Mouse (Mus musculus): Measurements from ENCODE around the gene Spata19. TPM values are rescaled to one million over a fixed set of nuclear protein-coding genes. Genes with fewer than 3 reads are reported as not detected.

The Spata19 gene
- polyA plus RNA-seq (2014; fragmentation: Nextera tagmentation; extraction: Ambion mirVana): not detected in 2 replicates

DNA sequence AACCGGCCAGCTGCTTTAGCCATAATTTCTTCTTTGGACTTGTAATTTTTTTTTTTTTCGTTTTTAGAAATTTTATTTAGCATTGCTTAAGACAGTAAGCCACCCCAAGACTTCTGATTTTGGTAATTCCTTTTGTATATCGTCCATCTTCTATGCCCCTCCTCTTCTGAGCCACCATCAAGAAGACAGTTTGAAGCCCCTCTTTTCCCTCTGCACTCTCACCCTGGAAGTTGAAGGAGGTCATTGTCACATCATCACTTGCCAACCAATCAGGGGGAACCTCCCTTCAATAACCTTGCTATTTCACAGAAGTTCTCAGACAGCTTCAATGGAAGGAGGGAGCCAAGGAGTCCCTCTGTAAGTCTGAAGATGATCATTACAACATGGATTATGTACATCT is at the start of gene Spata19:
Gene Spata19, plus strand, starts transcription at position 301 of the 400 bp plus-strand sequence.
- Histone ChIP-seq H3K4me1 (ENCODE audit: control insufficient read depth in 2 of 2, insufficient read depth in 2 of 2, low read length in 2 of 2) (no peaks in the 10 kb centered on the region), H3K4me3 (ENCODE audit: control insufficient read depth in 1 of 2, insufficient read depth in 1 of 2, low read depth in 1 of 2, low read length in 2 of 2) (no peak within 1 kb of the TSS), H3K27ac (replicated peaks in 1 of 2; ENCODE audit: control insufficient read depth in 1 of 2, insufficient read depth in 1 of 2, low read depth in 2 of 2, low read length in 2 of 2) (no peak within 1 kb of the TSS), H3K4me2 (ENCODE audit: low read length) (no peak within 1 kb of the TSS), H3K36me3 (ENCODE audit: control insufficient read depth, insufficient read depth, low read length) (no peaks in the 10 kb centered on the region), H3K9ac (ENCODE audit: low read length) (no peak within 1 kb of the TSS), H3K27me3 (ENCODE audit: control insufficient read depth, insufficient read depth, low read length) (no peaks in the 10 kb centered on the region), H3K9me3 (ENCODE audit: control insufficient read depth, low read length) (no peaks in the 10 kb centered on the region)
- 62% methylated on average over 3 of the region's 3 CpGs for WGBS
- ATAC-seq (ENCODE audit: insufficient number of reproducible peaks, insufficient read depth, low FRiP score, low read depth): no peak

DNA sequence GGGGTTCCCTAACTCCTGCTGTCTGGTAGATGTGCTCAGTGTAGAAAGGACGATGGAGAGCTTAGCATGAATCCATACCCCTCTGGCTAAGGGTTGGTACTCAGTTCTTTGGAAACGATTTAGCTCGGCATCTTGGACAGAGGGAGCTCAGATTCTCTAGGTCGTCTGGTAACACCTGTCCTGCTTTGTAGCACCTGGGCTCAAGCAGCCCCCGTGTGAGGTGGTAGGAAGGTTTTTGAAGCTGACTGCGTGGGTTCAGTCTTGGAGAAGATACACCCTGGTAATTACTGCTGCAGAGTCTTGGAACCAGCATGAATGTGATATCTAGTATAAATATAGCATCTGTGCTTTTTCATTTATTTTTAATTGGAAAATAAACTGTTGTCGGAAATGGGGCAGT is 43.5 kb upstream of the Spata19 start:
- Histone ChIP-seq H3K27ac (replicated peaks in 1 of 2; ENCODE audit: control insufficient read depth in 1 of 2, insufficient read depth in 1 of 2, low read depth in 2 of 2, low read length in 2 of 2) (no peak overlapping the region), H3K4me3 (ENCODE audit: control insufficient read depth in 1 of 2, insufficient read depth in 1 of 2, low read depth in 1 of 2, low read length in 2 of 2) (no peak overlapping the region), H3K4me1 (ENCODE audit: control insufficient read depth in 2 of 2, insufficient read depth in 2 of 2, low read length in 2 of 2) (no peaks in the 10 kb centered on the region), H3K27me3 (ENCODE audit: control insufficient read depth, insufficient read depth, low read length) (no peaks in the 10 kb centered on the region), H3K9me3 (ENCODE audit: control insufficient read depth, low read length) (no peaks in the 10 kb centered on the region), H3K9ac (ENCODE audit: low read length) (no peak overlapping the region), H3K4me2 (ENCODE audit: low read length) (no peak overlapping the region), H3K36me3 (ENCODE audit: control insufficient read depth, insufficient read depth, low read length) (no peaks in the 10 kb centered on the region)
- 77% methylated on average over 7 of the region's 7 CpGs for WGBS
- ATAC-seq (ENCODE audit: insufficient number of reproducible peaks, insufficient read depth, low FRiP score, low read depth): no peak

DNA sequence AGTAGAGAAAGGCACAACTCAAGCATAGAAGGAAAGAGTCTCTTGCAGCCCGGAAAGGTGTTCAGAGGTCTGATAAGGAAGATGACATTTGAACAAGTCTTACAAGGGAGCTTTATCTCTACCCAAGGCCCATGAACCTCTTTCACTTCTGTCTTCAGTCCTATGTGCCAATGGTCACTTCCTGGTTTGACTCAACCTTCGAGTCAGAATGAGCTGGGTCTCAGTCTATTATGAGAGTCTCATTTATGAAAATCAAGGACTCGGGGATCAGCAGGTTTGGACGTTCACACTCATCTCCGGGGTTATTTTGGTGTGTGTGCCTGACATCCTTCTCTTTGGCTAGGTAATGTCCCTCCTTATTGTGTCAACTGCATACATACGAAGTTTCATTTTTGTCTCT is 38.7 kb upstream of the Spata19 start:
- no peak for ATAC-seq (ENCODE audit: insufficient number of reproducible peaks, insufficient read depth, low FRiP score, low read depth)
- H3K9ac ChIP-seq (ENCODE audit: low read length): no peak overlapping the region
- 78% methylated on average over 6 of the region's 6 CpGs for WGBS
- H3K27me3 ChIP-seq (ENCODE audit: control insufficient read depth, insufficient read depth, low read length): no peaks in the 10 kb centered on the region
- no peaks in the 10 kb centered on the region for H3K9me3 ChIP-seq (ENCODE audit: control insufficient read depth, low read length)
- H3K4me1 ChIP-seq (ENCODE audit: control insufficient read depth in 2 of 2, insufficient read depth in 2 of 2, low read length in 2 of 2): no peaks in the 10 kb centered on the region
- no peak overlapping the region for H3K4me2 ChIP-seq (ENCODE audit: low read length)
- no peak overlapping the region for H3K4me3 ChIP-seq (ENCODE audit: control insufficient read depth in 1 of 2, insufficient read depth in 1 of 2, low read depth in 1 of 2, low read length in 2 of 2)
- no peak overlapping the region for H3K27ac ChIP-seq (replicated peaks in 1 of 2; ENCODE audit: control insufficient read depth in 1 of 2, insufficient read depth in 1 of 2, low read depth in 2 of 2, low read length in 2 of 2)
- no peaks in the 10 kb centered on the region for H3K36me3 ChIP-seq (ENCODE audit: control insufficient read depth, insufficient read depth, low read length)

DNA sequence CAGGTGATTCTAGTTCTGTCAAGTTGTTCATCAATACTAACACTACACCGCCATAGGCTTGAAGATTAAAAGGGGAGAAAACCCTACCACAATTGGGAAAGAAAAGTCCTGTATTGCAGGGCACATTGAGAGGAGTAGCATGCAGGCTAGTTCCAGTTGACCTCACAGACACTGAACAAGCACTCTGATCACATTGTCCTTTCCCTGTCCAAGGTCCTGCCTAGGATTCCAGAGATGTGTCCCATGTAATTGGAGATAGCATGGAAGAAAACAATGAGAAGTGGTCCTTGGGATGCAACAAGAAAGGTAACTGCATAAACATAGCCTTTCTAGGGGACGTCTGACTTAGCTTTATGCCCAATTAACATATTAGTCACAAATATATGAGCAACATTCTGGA is 29.4 kb upstream of the Spata19 start:
- Histone ChIP-seq H3K4me2 (ENCODE audit: low read length) (no peak overlapping the region), H3K36me3 (ENCODE audit: control insufficient read depth, insufficient read depth, low read length) (no peaks in the 10 kb centered on the region), H3K4me1 (ENCODE audit: control insufficient read depth in 2 of 2, insufficient read depth in 2 of 2, low read length in 2 of 2) (no peaks in the 10 kb centered on the region), H3K9ac (ENCODE audit: low read length) (no peak overlapping the region), H3K9me3 (ENCODE audit: control insufficient read depth, low read length) (no peaks in the 10 kb centered on the region), H3K27me3 (ENCODE audit: control insufficient read depth, insufficient read depth, low read length) (no peaks in the 10 kb centered on the region), H3K4me3 (ENCODE audit: control insufficient read depth in 1 of 2, insufficient read depth in 1 of 2, low read depth in 1 of 2, low read length in 2 of 2) (no peak overlapping the region), H3K27ac (replicated peaks in 1 of 2; ENCODE audit: control insufficient read depth in 1 of 2, insufficient read depth in 1 of 2, low read depth in 2 of 2, low read length in 2 of 2) (no peak overlapping the region)
- no peak for ATAC-seq (ENCODE audit: insufficient number of reproducible peaks, insufficient read depth, low FRiP score, low read depth)
- WGBS: 55% methylated on average over 2 of the region's 2 CpGs

DNA sequence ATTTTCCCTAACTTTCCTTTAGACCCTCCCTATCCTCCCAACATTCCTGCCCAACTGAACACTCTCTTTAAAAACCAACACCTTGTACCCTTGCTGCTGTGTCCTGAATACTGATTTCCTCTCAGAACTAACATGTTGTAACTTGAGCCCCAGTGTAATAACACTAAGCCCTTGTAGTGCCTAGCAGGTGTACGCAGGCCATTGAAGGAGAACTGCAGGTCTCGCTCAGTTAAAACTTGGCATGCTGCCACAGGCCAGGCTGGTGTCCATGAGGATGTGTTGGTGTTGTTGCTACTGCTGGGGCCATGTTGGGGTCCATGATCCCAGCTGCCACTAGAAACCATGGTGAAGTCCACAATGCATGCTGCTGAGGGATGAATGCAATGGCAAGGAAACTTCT is 27.5 kb upstream of the Spata19 start:
- Histone ChIP-seq H3K4me2 (ENCODE audit: low read length) (no peak overlapping the region), H3K36me3 (ENCODE audit: control insufficient read depth, insufficient read depth, low read length) (no peaks in the 10 kb centered on the region), H3K27ac (replicated peaks in 1 of 2; ENCODE audit: control insufficient read depth in 1 of 2, insufficient read depth in 1 of 2, low read depth in 2 of 2, low read length in 2 of 2) (no peak overlapping the region), H3K9ac (ENCODE audit: low read length) (no peak overlapping the region), H3K27me3 (ENCODE audit: control insufficient read depth, insufficient read depth, low read length) (no peaks in the 10 kb centered on the region), H3K4me1 (ENCODE audit: control insufficient read depth in 2 of 2, insufficient read depth in 2 of 2, low read length in 2 of 2) (no peaks in the 10 kb centered on the region), H3K9me3 (ENCODE audit: control insufficient read depth, low read length) (no peaks in the 10 kb centered on the region), H3K4me3 (ENCODE audit: control insufficient read depth in 1 of 2, insufficient read depth in 1 of 2, low read depth in 1 of 2, low read length in 2 of 2) (no peak overlapping the region)
- ATAC-seq (ENCODE audit: insufficient number of reproducible peaks, insufficient read depth, low FRiP score, low read depth): no peak
- 80% methylated on average over 2 of the region's 2 CpGs for WGBS

DNA sequence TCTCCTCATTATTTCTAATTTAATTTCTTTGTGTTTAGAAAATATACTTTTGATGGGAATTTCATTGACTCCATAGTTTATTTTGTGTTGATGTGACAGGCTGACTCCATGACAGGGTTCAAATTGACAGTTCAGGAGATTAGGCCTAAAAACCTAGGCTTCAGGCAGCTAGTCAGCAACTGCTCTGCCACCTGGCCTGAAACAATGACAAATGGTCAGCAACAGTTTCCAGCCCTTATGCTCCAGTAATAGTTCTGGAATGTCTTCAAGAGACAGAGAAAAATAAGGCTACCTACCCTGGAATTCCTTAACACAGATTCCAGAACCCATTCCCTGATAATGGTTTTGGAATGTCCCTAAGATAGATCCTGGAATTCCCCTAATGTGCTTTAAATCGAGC is 20.9 kb upstream of the Spata19 start:
- Histone ChIP-seq H3K4me3 (ENCODE audit: control insufficient read depth in 1 of 2, insufficient read depth in 1 of 2, low read depth in 1 of 2, low read length in 2 of 2) (no peak overlapping the region), H3K4me2 (ENCODE audit: low read length) (no peak overlapping the region), H3K9me3 (ENCODE audit: control insufficient read depth, low read length) (peaks cover 4% of the 10 kb centered on the region; the same call in 1 of the 2 replicates), H3K9ac (ENCODE audit: low read length) (no peak overlapping the region), H3K27ac (replicated peaks in 1 of 2; ENCODE audit: control insufficient read depth in 1 of 2, insufficient read depth in 1 of 2, low read depth in 2 of 2, low read length in 2 of 2) (no peak overlapping the region), H3K27me3 (ENCODE audit: control insufficient read depth, insufficient read depth, low read length) (no peaks in the 10 kb centered on the region), H3K36me3 (ENCODE audit: control insufficient read depth, insufficient read depth, low read length) (no peaks in the 10 kb centered on the region), H3K4me1 (ENCODE audit: control insufficient read depth in 2 of 2, insufficient read depth in 2 of 2, low read length in 2 of 2) (no peaks in the 10 kb centered on the region)
- ATAC-seq (ENCODE audit: insufficient number of reproducible peaks, insufficient read depth, low FRiP score, low read depth): no peak
- WGBS: 19% methylated on average over 1 of the region's 1 CpGs

DNA sequence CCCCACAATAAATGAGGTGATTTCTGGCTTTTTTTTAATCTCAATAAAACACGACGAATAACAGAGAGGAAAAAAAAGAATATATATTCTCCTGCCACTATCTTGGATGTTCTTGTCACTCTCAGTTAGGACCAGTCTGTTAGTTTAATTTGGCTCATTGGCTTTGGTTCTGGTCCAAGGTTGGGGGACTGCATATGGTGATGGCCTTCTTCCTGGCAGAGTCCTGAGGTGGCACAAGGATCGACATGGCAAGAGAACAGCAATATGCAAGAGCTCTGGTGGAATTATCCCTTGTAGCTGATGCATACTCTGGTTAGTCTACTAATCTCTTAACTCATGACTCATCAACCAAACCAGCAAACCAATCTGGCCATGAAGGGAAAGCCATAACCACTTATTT is 9.6 kb upstream of the Spata19 start:
- Histone ChIP-seq H3K27me3 (ENCODE audit: control insufficient read depth, insufficient read depth, low read length) (no peaks in the 10 kb centered on the region), H3K4me3 (ENCODE audit: control insufficient read depth in 1 of 2, insufficient read depth in 1 of 2, low read depth in 1 of 2, low read length in 2 of 2) (no peak overlapping the region), H3K9me3 (ENCODE audit: control insufficient read depth, low read length) (no peaks in the 10 kb centered on the region), H3K4me2 (ENCODE audit: low read length) (no peak overlapping the region), H3K36me3 (ENCODE audit: control insufficient read depth, insufficient read depth, low read length) (no peaks in the 10 kb centered on the region), H3K27ac (replicated peaks in 1 of 2; ENCODE audit: control insufficient read depth in 1 of 2, insufficient read depth in 1 of 2, low read depth in 2 of 2, low read length in 2 of 2) (no peak overlapping the region), H3K9ac (ENCODE audit: low read length) (no peak overlapping the region), H3K4me1 (ENCODE audit: control insufficient read depth in 2 of 2, insufficient read depth in 2 of 2, low read length in 2 of 2) (no peaks in the 10 kb centered on the region)
- no peak for ATAC-seq (ENCODE audit: insufficient number of reproducible peaks, insufficient read depth, low FRiP score, low read depth)
- 84% methylated on average over 3 of the region's 3 CpGs for WGBS

DNA sequence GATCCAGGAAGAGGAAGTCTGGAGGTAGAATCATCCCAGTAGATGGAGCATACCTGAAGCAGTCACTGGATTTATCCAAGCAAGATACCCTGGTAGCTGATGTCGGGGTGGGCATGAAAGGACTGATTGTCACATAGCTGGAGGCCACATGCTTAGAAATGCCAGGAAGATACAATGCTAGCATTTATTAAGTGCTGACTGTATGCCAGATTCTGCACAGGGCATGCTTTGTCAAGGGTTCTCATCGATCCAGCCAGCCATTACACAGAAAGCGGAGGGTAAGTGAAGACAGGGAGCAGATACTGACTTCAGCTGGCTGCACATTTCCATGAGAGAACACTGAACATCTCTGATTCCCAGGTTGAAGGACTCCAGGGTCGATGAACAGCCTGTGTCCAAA is 4.6 kb downstream of the Spata19 start:
- Histone ChIP-seq H3K4me1 (ENCODE audit: control insufficient read depth in 2 of 2, insufficient read depth in 2 of 2, low read length in 2 of 2) (no peaks in the 10 kb centered on the region), H3K9ac (ENCODE audit: low read length) (no peak overlapping the region), H3K4me3 (ENCODE audit: control insufficient read depth in 1 of 2, insufficient read depth in 1 of 2, low read depth in 1 of 2, low read length in 2 of 2) (no peak overlapping the region), H3K4me2 (ENCODE audit: low read length) (no peak overlapping the region), H3K27me3 (ENCODE audit: control insufficient read depth, insufficient read depth, low read length) (no peaks in the 10 kb centered on the region), H3K9me3 (ENCODE audit: control insufficient read depth, low read length) (no peaks in the 10 kb centered on the region), H3K36me3 (ENCODE audit: control insufficient read depth, insufficient read depth, low read length) (no peaks in the 10 kb centered on the region), H3K27ac (replicated peaks in 1 of 2; ENCODE audit: control insufficient read depth in 1 of 2, insufficient read depth in 1 of 2, low read depth in 2 of 2, low read length in 2 of 2) (no peak overlapping the region)
- 63% methylated on average over 4 of the region's 4 CpGs for WGBS
- ATAC-seq (ENCODE audit: insufficient number of reproducible peaks, insufficient read depth, low FRiP score, low read depth): no peak
